Mouse (Mus musculus) G1E-ER4 (cell line): Measurements from ENCODE around the gene Abtb1. TPM values are rescaled to one million over a fixed set of nuclear protein-coding genes. Genes with fewer than 3 reads are reported as not detected.

Experiments used
- GATA1 ChIP-seq: IDR thresholded peaks from one replicate; pipeline ENCODE4 v1.8.0; 2012; ENCODE audit warnings: low read length, inconsistent platforms
- polyA plus RNA-seq: library from polyadenylated mRNA; stranded (reverse); fragments of >175 nt; gene quantifications from 2 replicates; pipeline ENCODE4 v1.2.3, GENCODE M21; 2012

The Abtb1 gene
- polyA plus RNA-seq, 1 experiment: 27.9 TPM

- TF ChIP-seq GATA1: no peak
These were observed 15.2 kb downstream of the Abtb1 start for GRCm38 (mm10) chr6:88826545-88826944.

GRCm38 (mm10) chr6:88826088-88826487 lies 15.7 kb downstream of the Abtb1 start:
- no peak for TF ChIP-seq GATA1

- TF ChIP-seq GATA1: no peak
These were observed 17.6 kb downstream of the Abtb1 start for GRCm38 (mm10) chr6:88824183-88824582.

- no peak for TF ChIP-seq GATA1
These were observed 19.9 kb downstream of the Abtb1 start for GRCm38 (mm10) chr6:88821901-88822300.

- no peak for TF ChIP-seq GATA1
These were observed 20.5 kb downstream of the Abtb1 start for GRCm38 (mm10) chr6:88821294-88821693.

- TF ChIP-seq GATA1: no peak
These were observed 20.9 kb downstream of the Abtb1 start for GRCm38 (mm10) chr6:88820853-88821252.

- TF ChIP-seq GATA1: no peak
These were observed 24.9 kb downstream of the Abtb1 start for GRCm38 (mm10) chr6:88816913-88817312.

GRCm38 (mm10) chr6:88815489-88815888 lies 26.3 kb downstream of the Abtb1 start:
- no peak for TF ChIP-seq GATA1

- no peak for TF ChIP-seq GATA1
These were observed 26.7 kb downstream of the Abtb1 start for GRCm38 (mm10) chr6:88815036-88815435.

GRCm38 (mm10) chr6:88813832-88814231 lies 28.0 kb downstream of the Abtb1 start:
- no peak for TF ChIP-seq GATA1

- TF ChIP-seq GATA1: no peak
These were observed 28.9 kb downstream of the Abtb1 start for GRCm38 (mm10) chr6:88812886-88813285.

- no peak for TF ChIP-seq GATA1
These were observed 29.8 kb downstream of the Abtb1 start for GRCm38 (mm10) chr6:88811880-88812400.

- no peak for TF ChIP-seq GATA1
These were observed 30.4 kb downstream of the Abtb1 start for GRCm38 (mm10) chr6:88811396-88811795.

- TF ChIP-seq GATA1: no peak
These were observed 31.5 kb downstream of the Abtb1 start for GRCm38 (mm10) chr6:88810291-88810690.

- no peak for TF ChIP-seq GATA1
These were observed 32.4 kb downstream of the Abtb1 start for GRCm38 (mm10) chr6:88809091-88810037.

- TF ChIP-seq GATA1: no peak
These were observed 36.7 kb downstream of the Abtb1 start for GRCm38 (mm10) chr6:88804966-88805577.
